Mouse (Mus musculus) midbrain, embryonic 11.5 days (tissue): ENCODE measurements around the gene Cdca3. TPM values are rescaled to one million over a fixed set of nuclear protein-coding genes. Genes with fewer than 3 reads are reported as not detected.
A peak's percentile ranks its signal among the peaks of the same experiment; 100 is the strongest.

ENCODE experiments used
- ATAC-seq: fragments of 200-750 bp; cut with Nextera tagmentation; 2 replicates; pipeline ENCODE4 v1.8.0; 2017; ENCODE audit warnings: moderate TSS enrichment, moderate library complexity; ENCODE audit not compliant: low FRiP score
- DNase-seq: peaks from one replicate; pipeline ENCODE4 v3.0.0; 2015; ENCODE audit warnings: low spot score; ENCODE audit errors: missing footprints
- H3K27ac ChIP-seq: fragments of 300-500 bp; sonication (generic); 2 replicates; pipeline ENCODE4 v1.5.1; 2014; ENCODE audit warnings: low read depth, low read length
- H3K27me3 ChIP-seq: fragments of 300-500 bp; sonication (generic); 2 replicates; pipeline ENCODE4 v1.6.1; 2014; ENCODE audit warnings: mild to moderate bottlenecking, low read length, moderate library complexity, mixed read lengths; ENCODE audit not compliant: control insufficient read depth, insufficient read depth
- H3K36me3 ChIP-seq: fragments of 300-500 bp; sonication (generic); 2 replicates; pipeline ENCODE4 v1.6.1; 2014; ENCODE audit warnings: mild to moderate bottlenecking, low read length, moderate library complexity, mixed read lengths; ENCODE audit not compliant: control insufficient read depth, insufficient read depth
- H3K4me1 ChIP-seq: fragments of 300-500 bp; sonication (generic); 2 replicates; pipeline ENCODE4 v1.6.1; 2014; ENCODE audit warnings: low read length; ENCODE audit not compliant: control insufficient read depth, insufficient read depth
- H3K4me2 ChIP-seq: fragments of 300-500 bp; sonication (generic); 2 replicates; pipeline ENCODE4 v1.6.1; 2014; ENCODE audit warnings: mild to moderate bottlenecking, moderate library complexity
- H3K4me3 ChIP-seq: fragments of 300-500 bp; sonication (generic); 2 replicates; pipeline ENCODE4 v1.5.1; 2014; ENCODE audit warnings: low read depth, low read length
- H3K9ac ChIP-seq: fragments of 300-500 bp; sonication (generic); 2 replicates; pipeline ENCODE4 v1.6.1; 2014; ENCODE audit warnings: low read length
- H3K9me3 ChIP-seq: fragments of 300-500 bp; sonication (generic); 2 replicates; pipeline ENCODE4 v1.6.1; 2016; ENCODE audit warnings: low read length; ENCODE audit not compliant: control insufficient read depth
- WGBS: fragments of 180-500 bp; shearing (Covaris S2); extraction: QIAGEN DNeasy Blood & Tissue Kit; methylation state at CpG from one replicate; pipeline ENCODE4 v1.1.7; 2014; 5-methylcytosine and 5-hydroxymethylcytosine counted together
- polyA plus RNA-seq: library from polyadenylated mRNA; unstranded; fragments of >200 nt; fragmentation: Nextera tagmentation; extraction: Ambion mirVana; gene quantifications from 2 replicates; pipeline ENCODE4 v1.2.1, GENCODE M21; 2014

Gene Cdca3
- polyA plus RNA-seq: 225 and 244 TPM in 2 replicates

- Histone ChIP-seq H3K4me3 (peak within 1 kb of the TSS; percentile 74), H3K4me2 (peak within 1 kb of the TSS; percentile 95), H3K36me3 (peaks cover 25% of the 10 kb centered on the region), H3K9ac (peak within 1 kb of the TSS; percentile 79), H3K27me3 (no peaks in the 10 kb centered on the region), H3K9me3 (no peaks in the 10 kb centered on the region), H3K4me1 (peaks cover 22% of the 10 kb centered on the region), H3K27ac (peak within 1 kb of the TSS; percentile 78)
- peak; percentile 93 for ATAC-seq
- WGBS: under 1% methylated on average over 55 of the region's 55 CpGs
- peak; percentile 99 for DNase-seq
These were observed at the start of gene Cdca3, which contains the start of gene Usp5 for GRCm38 (mm10) chr6:124828868-124829798. Cdca3 (plus strand) TSS chr6:124829547. Usp5 (minus strand) TSS chr6:124829484.

DNA sequence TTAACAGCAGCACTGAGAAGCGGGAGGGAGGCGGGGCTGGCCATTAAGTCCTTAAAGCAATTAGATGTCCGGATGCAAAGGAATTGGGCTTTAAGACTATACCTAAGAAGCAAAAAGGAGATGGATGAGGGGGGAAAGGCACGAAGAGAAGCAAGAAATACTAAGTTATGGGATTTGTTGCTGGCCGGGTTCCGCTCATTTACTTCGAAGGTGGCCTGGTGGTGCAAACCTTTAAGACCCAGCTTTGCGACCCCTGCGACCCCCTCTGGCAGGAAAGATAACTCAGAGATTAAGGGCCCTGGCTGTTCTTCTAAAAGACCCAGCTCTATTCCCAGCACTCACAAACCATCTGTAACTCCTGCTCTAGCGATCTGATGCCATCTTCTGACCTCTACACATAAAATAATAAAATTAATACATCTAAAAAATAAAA lies 49.3 kb upstream of the Cdca3 start:
- no peaks in the 10 kb centered on the region for H3K27me3 ChIP-seq
- no peak overlapping the region for H3K27ac ChIP-seq
- H3K4me1 ChIP-seq: peaks cover 9% of the 10 kb centered on the region; the same call in 1 of the 2 replicates
- no peaks in the 10 kb centered on the region for H3K36me3 ChIP-seq
- no peaks in the 10 kb centered on the region for H3K9me3 ChIP-seq
- peak overlapping the region; percentile 27 for H3K4me3 ChIP-seq
- DNase-seq (peak; percentile 96), ATAC-seq (peak; percentile 32; the same call in 1 of the 2 replicates)
- peak overlapping the region; percentile 51 for H3K4me2 ChIP-seq
- WGBS: 3% methylated on average over 10 of the region's 10 CpGs
- H3K9ac ChIP-seq: peak overlapping the region; percentile 35; the same call in 1 of the 2 replicates

- Histone ChIP-seq H3K27ac (no peak overlapping the region), H3K4me3 (no peak overlapping the region), H3K9me3 (no peaks in the 10 kb centered on the region), H3K27me3 (no peaks in the 10 kb centered on the region), H3K9ac (no peak overlapping the region), H3K36me3 (no peaks in the 10 kb centered on the region), H3K4me1 (peaks cover 9% of the 10 kb centered on the region; the same call in 1 of the 2 replicates), H3K4me2 (no peak overlapping the region)
- ATAC-seq (no peak), DNase-seq (peak; percentile 61)
- 91% methylated on average over 7 of the region's 7 CpGs for WGBS
These were observed 48.4 kb upstream of the Cdca3 start for GRCm38 (mm10) chr6:124780917-124781316.

GRCm38 (mm10) chr6:124782436-124782835 lies 46.9 kb upstream of the Cdca3 start:
- Histone ChIP-seq H3K4me2 (no peak overlapping the region), H3K27ac (no peak overlapping the region), H3K9ac (no peak overlapping the region), H3K4me1 (peaks cover 9% of the 10 kb centered on the region; the same call in 1 of the 2 replicates), H3K36me3 (no peaks in the 10 kb centered on the region), H3K27me3 (no peaks in the 10 kb centered on the region), H3K4me3 (no peak overlapping the region), H3K9me3 (no peaks in the 10 kb centered on the region)
- DNase-seq (peak; percentile 87), ATAC-seq (no peak)
- 24% methylated on average over 6 of the region's 6 CpGs for WGBS

DNA sequence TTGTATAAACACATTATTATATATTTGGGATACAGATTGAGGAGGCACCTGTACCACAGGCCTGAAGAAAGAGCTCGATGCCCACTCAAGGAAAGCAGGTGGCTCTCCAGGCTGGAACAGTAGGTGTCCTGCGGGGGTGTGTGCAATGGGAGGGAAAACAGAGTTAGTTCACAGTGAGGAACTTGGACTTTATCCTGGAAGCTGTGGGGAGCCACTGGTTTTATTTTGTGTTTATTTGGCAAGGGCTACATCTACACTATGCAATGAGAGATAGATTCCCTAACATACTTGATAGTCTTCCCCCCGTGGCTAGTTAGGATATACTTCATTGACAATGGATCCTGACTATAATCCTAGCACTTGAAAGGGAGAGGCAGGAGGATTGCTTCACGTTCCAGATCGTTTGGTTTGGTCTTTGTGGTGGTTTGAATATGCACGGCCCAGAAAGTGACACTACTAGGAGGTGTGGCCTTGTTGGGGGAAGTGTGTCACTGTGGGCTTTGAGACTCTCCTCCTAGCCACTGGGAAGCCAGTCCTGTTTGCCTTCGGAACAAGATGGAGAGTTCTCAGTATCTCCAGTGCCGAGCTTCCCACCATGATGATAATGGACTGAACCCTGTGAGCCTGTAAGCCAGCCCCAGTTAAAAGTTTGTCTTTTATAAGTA lies 42.5 kb upstream of the Cdca3 start:
- WGBS: 58% methylated on average over 8 of the region's 8 CpGs
- no peaks in the 10 kb centered on the region for H3K4me1 ChIP-seq
- no peak overlapping the region for H3K4me3 ChIP-seq
- H3K36me3 ChIP-seq: no peaks in the 10 kb centered on the region
- no peaks in the 10 kb centered on the region for H3K9me3 ChIP-seq
- H3K27me3 ChIP-seq: no peaks in the 10 kb centered on the region
- H3K9ac ChIP-seq: no peak overlapping the region
- no peak overlapping the region for H3K27ac ChIP-seq
- no peak overlapping the region for H3K4me2 ChIP-seq
- ATAC-seq (no peak), DNase-seq (no peak)

DNA sequence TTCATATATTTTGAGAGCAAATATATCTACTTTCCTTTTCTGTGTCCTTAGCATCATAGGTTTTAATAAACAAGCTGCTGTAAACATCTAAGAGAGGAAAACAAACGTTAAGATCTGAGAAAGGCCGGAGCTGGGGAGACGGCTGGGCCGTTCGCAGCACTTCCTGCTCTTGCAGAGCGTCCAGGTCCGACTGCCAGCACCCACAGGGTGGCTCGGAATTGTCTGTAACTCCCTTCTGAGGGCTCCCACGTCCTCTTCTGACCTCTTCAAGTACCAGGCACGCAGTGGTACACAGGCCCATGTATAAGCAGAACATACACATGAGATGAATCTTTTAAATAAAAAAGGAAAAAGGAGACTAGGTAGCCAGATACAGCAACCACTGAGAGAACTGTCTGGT lies 41.6 kb upstream of the Cdca3 start:
- Histone ChIP-seq H3K36me3 (no peaks in the 10 kb centered on the region), H3K27ac (no peak overlapping the region), H3K9ac (no peak overlapping the region), H3K4me1 (no peaks in the 10 kb centered on the region), H3K9me3 (no peaks in the 10 kb centered on the region), H3K27me3 (no peaks in the 10 kb centered on the region), H3K4me3 (no peak overlapping the region), H3K4me2 (no peak overlapping the region)
- ATAC-seq (no peak), DNase-seq (no peak)
- 84% methylated on average over 10 of the region's 10 CpGs for WGBS

DNA sequence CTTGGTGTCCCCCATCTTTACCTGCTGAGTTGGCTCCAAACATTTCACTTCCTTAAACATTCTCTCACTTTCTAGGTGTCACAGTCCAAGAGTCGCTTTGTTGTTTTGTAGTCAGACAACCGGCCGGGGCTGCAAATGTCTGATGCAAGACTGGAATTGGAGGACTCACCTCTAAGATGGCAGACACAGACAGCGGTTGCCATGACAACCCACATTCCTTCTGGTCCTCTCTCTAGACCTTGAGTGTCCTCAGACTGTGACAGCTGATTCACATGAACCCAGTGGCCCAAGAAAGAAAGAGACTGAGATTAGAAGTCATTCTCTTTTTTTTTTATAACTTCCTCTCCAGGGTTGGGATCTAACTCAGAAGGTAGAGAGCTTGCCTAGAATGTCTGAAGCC lies 39.8 kb upstream of the Cdca3 start:
- no peak for ATAC-seq
- H3K27ac ChIP-seq: no peak overlapping the region
- H3K4me3 ChIP-seq: no peak overlapping the region
- WGBS: 84% methylated on average over 4 of the region's 4 CpGs
- no peaks in the 10 kb centered on the region for H3K9me3 ChIP-seq
- no peak overlapping the region for H3K9ac ChIP-seq
- H3K27me3 ChIP-seq: no peaks in the 10 kb centered on the region
- no peaks in the 10 kb centered on the region for H3K36me3 ChIP-seq
- no peaks in the 10 kb centered on the region for H3K4me1 ChIP-seq
- no peak for DNase-seq
- H3K4me2 ChIP-seq: no peak overlapping the region

GRCm38 (mm10) chr6:124790121-124790520 lies 39.2 kb upstream of the Cdca3 start:
- H3K4me1 ChIP-seq: no peaks in the 10 kb centered on the region
- H3K27ac ChIP-seq: no peak overlapping the region
- H3K9me3 ChIP-seq: no peaks in the 10 kb centered on the region
- no peak overlapping the region for H3K9ac ChIP-seq
- no peaks in the 10 kb centered on the region for H3K36me3 ChIP-seq
- no peaks in the 10 kb centered on the region for H3K27me3 ChIP-seq
- ATAC-seq (no peak), DNase-seq (peak; percentile 47)
- no peak overlapping the region for H3K4me3 ChIP-seq
- 81% methylated on average over 4 of the region's 4 CpGs for WGBS
- H3K4me2 ChIP-seq: no peak overlapping the region

DNA sequence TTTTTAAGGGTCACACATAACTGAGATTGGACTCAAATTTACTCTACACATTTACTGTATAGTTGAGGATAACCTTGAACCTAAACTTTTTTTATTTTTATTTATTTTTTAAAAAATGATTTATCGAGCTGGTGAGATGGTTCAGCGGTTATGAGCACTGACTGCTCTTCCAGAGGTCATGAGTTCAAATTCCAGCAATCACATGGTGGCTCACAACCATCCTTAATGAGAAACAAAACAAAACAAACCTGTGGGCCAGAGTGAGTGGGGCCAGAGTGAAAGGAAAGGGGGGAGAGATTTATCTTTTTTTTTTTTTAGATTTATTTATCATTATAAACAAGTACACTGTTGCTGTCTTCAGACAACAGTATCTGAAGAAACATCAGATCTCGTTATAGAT lies 37.4 kb upstream of the Cdca3 start:
- no peak for ATAC-seq
- Histone ChIP-seq H3K4me2 (no peak overlapping the region), H3K4me1 (no peaks in the 10 kb centered on the region), H3K9ac (no peak overlapping the region), H3K9me3 (no peaks in the 10 kb centered on the region), H3K27me3 (no peaks in the 10 kb centered on the region), H3K27ac (no peak overlapping the region), H3K4me3 (no peak overlapping the region), H3K36me3 (no peaks in the 10 kb centered on the region)
- DNase-seq: peak; percentile 76
- 86% methylated on average over 3 of the region's 3 CpGs for WGBS
